Mouse (Mus musculus): Measurements from ENCODE around the gene Drap1.
"Not testable (repeated sequence)": the region's sequence is repeated elsewhere in the genome, so short reads cannot be mapped to it uniquely, and the experiment has no call there.

Drap1 gene

GRCm38 (mm10) chr19:5420579-5420978 lies 4.2 kb downstream of the Drap1 start:
- DNase-seq (ENCODE audit: low read depth, low spot score), result no peak

GRCm38 (mm10) chr19:5419630-5420029 lies 5.1 kb downstream of the Drap1 start:
- no peak for DNase-seq (ENCODE audit: low read depth, low spot score)

GRCm38 (mm10) chr19:5418750-5419466 lies 5.9 kb downstream of the Drap1 start:
- DNase-seq (ENCODE audit: low read depth, low spot score), result no peak

- DNase-seq (ENCODE audit: low read depth, low spot score), result no peak
These were observed 10.2 kb downstream of the Drap1 start for GRCm38 (mm10) chr19:5414534-5414957.

GRCm38 (mm10) chr19:5413840-5414239 lies 10.9 kb downstream of the Drap1 start:
- DNase-seq (ENCODE audit: low read depth, low spot score), result no peak

GRCm38 (mm10) chr19:5411961-5412360 lies 12.8 kb downstream of the Drap1 start:
- no peak for DNase-seq (ENCODE audit: low read depth, low spot score)

- DNase-seq (ENCODE audit: low read depth, low spot score), result no peak
These were observed 14.1 kb downstream of the Drap1 start for GRCm38 (mm10) chr19:5410641-5411040.

- no peak for DNase-seq (ENCODE audit: low read depth, low spot score)
These were observed 15.7 kb downstream of the Drap1 start for GRCm38 (mm10) chr19:5409068-5409467.

GRCm38 (mm10) chr19:5408057-5409001 lies 16.4 kb downstream of the Drap1 start:
- no peak for DNase-seq (ENCODE audit: low read depth, low spot score)

GRCm38 (mm10) chr19:5407133-5407532 lies 17.6 kb downstream of the Drap1 start:
- DNase-seq (ENCODE audit: low read depth, low spot score), result no peak

- not testable (repeated sequence) for DNase-seq (ENCODE audit: low read depth, low spot score)
These were observed 18.1 kb downstream of the Drap1 start for GRCm38 (mm10) chr19:5406531-5407126.

- DNase-seq (ENCODE audit: low read depth, low spot score), result no peak
These were observed 18.9 kb downstream of the Drap1 start for GRCm38 (mm10) chr19:5405924-5406323.

- no peak for DNase-seq (ENCODE audit: low read depth, low spot score)
These were observed 22.5 kb downstream of the Drap1 start, which contains the start of gene Tsga10ip for GRCm38 (mm10) chr19:5402293-5402692. Gene Tsga10ip (minus strand): TSS chr19:5402526.

- DNase-seq (ENCODE audit: low read depth, low spot score), result not testable (repeated sequence)
These were observed 23.7 kb downstream of the Drap1 start for GRCm38 (mm10) chr19:5401073-5401472.

GRCm38 (mm10) chr19:5395371-5395770 lies 29.4 kb downstream of the Drap1 start:
- no peak for DNase-seq (ENCODE audit: low read depth, low spot score)

- no peak for DNase-seq (ENCODE audit: low read depth, low spot score)
These were observed 30.6 kb downstream of the Drap1 start for GRCm38 (mm10) chr19:5394168-5394567.

GRCm38 (mm10) chr19:5392892-5393291 lies 31.9 kb downstream of the Drap1 start:
- no peak for DNase-seq (ENCODE audit: low read depth, low spot score)

- no peak for DNase-seq (ENCODE audit: low read depth, low spot score)
These were observed 34.4 kb downstream of the Drap1 start for GRCm38 (mm10) chr19:5390416-5390815.

GRCm38 (mm10) chr19:5389647-5390046 lies 35.1 kb downstream of the Drap1 start:
- DNase-seq (ENCODE audit: low read depth, low spot score), result peak; percentile 47

- peak; percentile 89 for DNase-seq (ENCODE audit: low read depth, low spot score)
These were observed 36.1 kb downstream of the Drap1 start, which contains the start of gene Sart1 for GRCm38 (mm10) chr19:5388588-5389242. Gene Sart1 (minus strand): TSS chr19:5388703.

GRCm38 (mm10) chr19:5388011-5388441 lies 36.8 kb downstream of the Drap1 start:
- no peak for DNase-seq (ENCODE audit: low read depth, low spot score)

Data from c-Kit-negative CD71-positive TER-119-positive erythroid progenitor cells, embryonic 14.5 days (primary cell).